Mouse (Mus musculus): ENCODE data around the gene Pygo2.

- TF ChIP-seq NELFE (IDR thresholded peaks at IDR 0.05; ENCODE audit: low read depth, low read length) = no peak
- no peak for TF ChIP-seq POLR2AphosphoS2 (IDR thresholded peaks at IDR 0.05; ENCODE audit: low read depth, low read length)
- no peak for TF ChIP-seq EP300 (IDR thresholded peaks at IDR 0.05; ENCODE audit: low read length)
- TF ChIP-seq CTCF (conservative IDR thresholded peaks at IDR 0.05 in 1 of 2, IDR thresholded peaks at IDR 0.05 in 1 of 2; ENCODE audit: low read depth in 2 of 2, low read length in 2 of 2) = no peak
- no peak for TF ChIP-seq KAT2A (IDR thresholded peaks at IDR 0.05; ENCODE audit: insufficient replicate concordance, low read length)
- no peak for TF ChIP-seq HCFC1 (IDR thresholded peaks at IDR 0.05; ENCODE audit: low read depth, low read length)
- no peak for TF ChIP-seq E2F4 (IDR thresholded peaks at IDR 0.05; ENCODE audit: insufficient replicate concordance, low read depth, low read length)
- TF ChIP-seq NRF1 (IDR thresholded peaks at IDR 0.05; ENCODE audit: low read depth, low read length) = no peak
- TF ChIP-seq MAZ (IDR thresholded peaks at IDR 0.05; ENCODE audit: low read depth, low read length) = no peak
- no peak for TF ChIP-seq POLR2A (IDR thresholded peaks at IDR 0.05; ENCODE audit: low read depth, low read length)
- no peak for TF ChIP-seq ELF1 (IDR thresholded peaks at IDR 0.05; ENCODE audit: low read depth, low read length)
- no peak for TF ChIP-seq GABPA (IDR thresholded peaks at IDR 0.05; ENCODE audit: insufficient replicate concordance, low read depth, low read length)
Measured at GRCm38 (mm10) chr3:89454401-89455177, 24.6 kb downstream of the Pygo2 start, which contains the start of gene Pmvk.

Measured in CH12.LX (cell line).